Mouse (Mus musculus) c-Kit-negative CD71-positive TER-119-positive erythroid progenitor cells, embryonic 14.5 days (primary cell): Measurements from ENCODE around the gene Cog3.
"Not testable (repeated sequence)": the region's sequence is repeated elsewhere in the genome, so short reads cannot be mapped to it uniquely, and the experiment has no call there.

Source experiments
- DNase-seq: peaks from one replicate; pipeline ENCODE4 v3.0.0-alpha.2; 2013; ENCODE audit warnings: low read depth, low spot score

The Cog3 gene

GRCm38 (mm10) chr14:75753991-75754817, at the start of gene Cog3:
Gene Cog3 (minus strand): TSS chr14:75754517.
- peak; percentile 82 for DNase-seq

GRCm38 (mm10) chr14:75797769-75798386, 43.6 kb upstream of the Cog3 start:
- DNase-seq: no peak

- DNase-seq: no peak
Observed at GRCm38 (mm10) chr14:75795918-75796317, 41.6 kb upstream of the Cog3 start.

- DNase-seq: no peak
Observed at GRCm38 (mm10) chr14:75794726-75795125, 40.4 kb upstream of the Cog3 start.

- no peak for DNase-seq
Observed at GRCm38 (mm10) chr14:75794324-75794723, 40.0 kb upstream of the Cog3 start.

GRCm38 (mm10) chr14:75793110-75793509, 38.8 kb upstream of the Cog3 start:
- no peak for DNase-seq

GRCm38 (mm10) chr14:75791372-75791771, 37.1 kb upstream of the Cog3 start:
- no peak for DNase-seq

- no peak for DNase-seq
Observed at GRCm38 (mm10) chr14:75790411-75790996, 36.2 kb upstream of the Cog3 start.

- DNase-seq: no peak
Observed at GRCm38 (mm10) chr14:75789291-75789690, 35.0 kb upstream of the Cog3 start.

GRCm38 (mm10) chr14:75787794-75788175, 33.5 kb upstream of the Cog3 start:
- no peak for DNase-seq

GRCm38 (mm10) chr14:75786868-75787793, 32.8 kb upstream of the Cog3 start, which contains the start of gene Slc25a30:
Gene Slc25a30 (minus strand): TSS chr14:75787037.
- DNase-seq: peak; percentile 92

GRCm38 (mm10) chr14:75786424-75786867, 32.1 kb upstream of the Cog3 start:
- no peak for DNase-seq

- no peak for DNase-seq
Observed at GRCm38 (mm10) chr14:75779913-75780312, 25.6 kb upstream of the Cog3 start.

- no peak for DNase-seq
Observed at GRCm38 (mm10) chr14:75776637-75777036, 22.3 kb upstream of the Cog3 start.

- no peak for DNase-seq
Observed at GRCm38 (mm10) chr14:75773431-75773830, 19.1 kb upstream of the Cog3 start.

- DNase-seq: not testable (repeated sequence)
Observed at GRCm38 (mm10) chr14:75772407-75772806, 18.1 kb upstream of the Cog3 start.

GRCm38 (mm10) chr14:75771101-75771501, 16.8 kb upstream of the Cog3 start:
- DNase-seq: no peak

GRCm38 (mm10) chr14:75769334-75769733, 15.0 kb upstream of the Cog3 start:
- no peak for DNase-seq

GRCm38 (mm10) chr14:75768275-75768608, 13.9 kb upstream of the Cog3 start:
- DNase-seq: no peak

GRCm38 (mm10) chr14:75767492-75768274, 13.4 kb upstream of the Cog3 start:
- DNase-seq: peak; percentile 53
